Mouse (Mus musculus): ENCODE results near the gene Tmtc2. TPM values are rescaled to one million over a fixed set of nuclear protein-coding genes. Genes with fewer than 3 reads are reported as not detected.

Gene Tmtc2
- total RNA-seq, 4 experiments from 2014 or later = 9.9 to 12.4 (median 10.9) TPM

DNA sequence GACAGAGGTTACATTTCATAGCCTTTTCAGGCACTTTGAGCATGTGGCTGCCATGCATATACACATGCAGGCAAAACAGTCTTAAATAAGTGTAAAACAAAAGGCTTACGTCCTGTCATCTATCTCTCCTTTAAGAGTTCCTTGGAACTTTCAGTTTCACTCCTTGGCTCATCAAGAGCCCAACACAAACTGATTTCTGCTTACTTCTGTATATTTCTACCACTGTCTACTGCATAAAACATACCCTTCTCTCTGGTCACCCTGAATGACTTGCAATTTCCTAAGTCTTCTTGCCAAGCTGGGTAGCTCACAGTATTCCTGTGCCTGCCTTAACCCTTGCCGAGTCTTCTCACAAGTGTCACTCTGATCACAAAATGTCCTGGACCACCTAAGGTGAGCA, 26.2 kb downstream of the Tmtc2 start:
- DNase-seq (ENCODE audit: low spot score in 2 of 2) = no peak

DNA sequence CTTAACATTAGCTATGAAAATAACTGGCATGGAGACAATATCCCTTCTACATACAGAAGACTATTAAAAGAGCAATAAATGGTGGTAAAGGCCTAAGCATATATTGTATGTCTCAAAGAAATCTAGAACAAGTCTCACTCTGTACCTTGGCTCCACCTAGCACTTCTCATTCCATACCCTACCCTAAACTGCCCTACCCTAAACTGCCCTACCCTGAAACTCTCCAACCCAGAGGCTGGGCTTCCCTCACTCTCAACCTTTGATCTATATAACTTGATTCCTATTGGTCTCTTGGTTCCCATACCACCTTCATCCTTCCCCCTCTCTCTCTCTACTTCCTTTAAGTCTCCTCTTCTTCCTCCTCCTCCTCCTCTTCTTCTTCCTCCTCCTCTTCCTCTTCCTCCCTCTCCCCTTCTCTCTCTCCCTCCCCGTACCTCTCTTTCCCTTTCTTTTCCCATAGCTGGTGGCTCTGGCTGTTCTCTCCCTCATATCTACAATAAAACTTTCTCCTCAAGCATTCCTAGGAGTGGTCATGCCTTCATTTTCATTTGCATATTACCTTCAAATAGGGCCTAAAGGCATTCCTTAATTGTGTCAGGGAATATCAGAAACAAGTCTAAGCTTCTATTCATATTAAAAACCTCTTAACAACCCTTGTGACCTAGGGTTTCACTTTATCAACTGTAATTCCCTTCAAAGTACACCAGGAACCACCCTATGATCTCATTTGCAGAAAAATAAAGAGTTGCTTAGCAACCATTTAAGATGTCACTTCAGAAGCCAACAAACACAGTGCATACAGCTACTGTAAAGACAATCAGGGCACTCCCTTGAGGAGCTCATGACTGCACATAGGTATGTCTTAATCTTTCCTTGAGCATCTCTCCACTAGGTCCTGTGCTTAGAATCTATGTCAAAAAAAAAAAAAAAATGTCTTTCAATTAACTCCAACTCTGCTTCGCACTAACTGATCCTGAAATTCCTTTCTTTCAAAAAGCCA, 29.9 kb downstream of the Tmtc2 start:
- no peak for DNase-seq (ENCODE audit: low spot score in 2 of 2)

DNA sequence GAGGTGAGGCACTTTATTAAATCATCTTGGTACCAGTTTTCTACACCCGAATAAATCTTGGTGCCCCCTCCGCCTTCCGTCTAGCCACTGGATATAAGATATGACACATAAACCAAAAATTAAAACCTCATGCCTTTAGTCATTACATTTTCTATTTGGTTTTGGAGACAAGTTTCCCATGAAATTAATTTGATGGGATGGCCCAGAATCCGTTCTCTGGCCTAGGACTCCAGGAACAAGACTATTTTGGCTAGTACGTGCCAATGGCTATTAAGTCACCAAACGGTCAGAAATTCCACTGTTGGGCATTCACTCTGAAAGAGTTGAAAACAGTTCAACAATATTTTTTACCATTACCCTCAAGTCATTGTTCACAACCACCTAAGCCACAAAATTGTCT, 32.2 kb downstream of the Tmtc2 start:
- no peak for DNase-seq (ENCODE audit: low spot score in 2 of 2)

GRCm38 (mm10) chr10:105539697-105540096, 34.6 kb downstream of the Tmtc2 start:
- no peak for DNase-seq (ENCODE audit: low spot score in 2 of 2)

DNA sequence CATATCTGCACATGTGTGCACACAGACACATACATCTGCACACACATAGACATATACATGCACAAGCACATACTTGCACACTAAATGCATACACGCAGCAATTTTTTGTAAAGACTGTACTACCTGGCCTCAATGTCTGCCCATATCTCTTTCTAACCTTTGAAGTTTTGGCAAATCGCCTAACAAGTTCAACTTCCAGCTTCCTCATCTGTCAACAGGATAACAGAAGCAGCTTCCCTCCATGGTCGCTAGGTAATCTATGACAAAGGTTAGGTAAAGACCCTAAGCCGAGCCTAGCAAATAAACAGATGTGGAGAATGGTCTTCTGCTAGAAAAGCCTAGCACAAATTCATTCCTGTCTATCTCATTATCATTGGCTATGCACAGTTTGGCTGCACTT, 37.3 kb downstream of the Tmtc2 start:
- no peak for DNase-seq (ENCODE audit: low spot score in 2 of 2)

DNA sequence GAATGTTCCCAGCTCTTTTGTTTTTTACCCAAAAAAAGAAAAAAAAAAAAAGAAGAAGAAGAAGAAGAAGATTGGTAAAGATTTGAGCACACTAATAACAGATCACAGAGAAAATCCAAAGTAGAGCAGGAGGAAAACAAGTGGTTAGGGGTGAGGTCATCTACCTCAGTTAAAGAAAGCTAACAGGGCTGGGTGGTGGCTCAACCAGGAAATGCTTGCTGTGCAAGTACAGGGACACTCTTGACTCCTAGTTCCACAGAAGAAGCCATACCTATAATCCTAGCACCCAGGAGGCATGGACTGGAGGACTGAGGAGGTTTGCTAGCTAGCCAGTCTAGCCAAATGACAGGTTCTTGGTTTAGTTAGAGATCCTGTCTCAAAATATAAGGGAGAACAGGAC, 38.4 kb downstream of the Tmtc2 start:
- no peak for DNase-seq (ENCODE audit: low spot score in 2 of 2)

- no peak for DNase-seq (ENCODE audit: low spot score in 2 of 2)
These were observed 41.5 kb downstream of the Tmtc2 start for GRCm38 (mm10) chr10:105532747-105533146.

- DNase-seq (ENCODE audit: low spot score in 2 of 2) = no peak
These were observed 42.2 kb downstream of the Tmtc2 start for GRCm38 (mm10) chr10:105532019-105532525.

DNA sequence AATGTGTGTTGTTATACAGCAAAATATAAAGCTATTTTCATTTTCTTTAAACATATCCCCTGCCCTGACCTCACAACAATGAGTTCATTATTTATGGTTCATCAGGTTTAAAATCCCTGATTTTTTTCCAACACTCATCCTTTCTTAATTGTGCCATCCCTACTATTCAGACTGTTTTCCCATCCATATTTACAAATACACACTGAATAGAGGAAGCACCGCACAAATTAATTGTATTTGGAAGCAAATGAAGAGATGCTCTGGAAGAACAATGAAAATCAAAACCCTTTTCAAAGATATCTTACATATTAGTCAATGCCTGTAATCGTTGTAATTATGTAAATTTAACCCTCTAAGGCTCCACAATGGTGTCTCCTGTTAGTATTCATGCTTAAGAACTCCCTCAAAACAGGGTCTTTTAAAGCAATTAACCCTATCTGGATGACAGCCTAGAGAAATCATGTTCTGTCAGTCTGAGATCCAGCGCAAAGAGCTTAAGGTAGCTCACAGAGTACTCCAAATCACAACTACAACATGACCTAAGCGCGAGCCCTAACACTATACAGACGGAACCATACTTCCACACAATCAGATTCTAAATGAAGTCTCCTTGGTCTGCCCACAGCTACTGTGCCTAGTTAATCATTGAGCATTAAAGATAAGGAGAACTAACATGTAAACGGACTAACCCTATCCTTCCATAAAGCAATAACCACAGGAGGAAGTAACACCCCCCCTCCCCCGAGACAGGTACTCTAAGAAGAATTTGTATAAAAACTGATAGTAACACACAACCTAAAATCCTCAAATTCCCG, 43.0 kb downstream of the Tmtc2 start:
- DNase-seq (ENCODE audit: low spot score in 2 of 2) = no peak

GRCm38 (mm10) chr10:105523405-105524088, 50.7 kb downstream of the Tmtc2 start:
- no peak for DNase-seq (ENCODE audit: low spot score in 2 of 2)

DNA sequence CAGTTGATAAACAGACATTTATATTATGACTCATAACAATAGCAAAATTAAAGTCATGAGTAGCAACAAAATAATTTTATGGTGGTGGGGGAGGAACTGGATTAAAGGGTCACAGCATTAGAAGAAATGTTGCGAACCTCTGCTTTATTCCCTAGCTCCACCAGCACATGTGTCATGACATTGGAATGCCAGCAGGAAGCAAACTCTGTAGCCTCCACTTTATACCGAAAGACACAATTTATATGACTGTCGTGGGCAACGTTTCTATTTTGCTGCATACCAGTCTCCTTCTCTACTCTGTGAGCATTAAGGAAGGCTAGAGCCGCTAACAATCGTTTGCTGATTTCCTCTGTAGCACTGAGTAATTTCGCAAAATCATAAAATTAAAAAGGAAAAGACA, 51.8 kb downstream of the Tmtc2 start:
- DNase-seq (ENCODE audit: low spot score in 2 of 2) = no peak

DNA sequence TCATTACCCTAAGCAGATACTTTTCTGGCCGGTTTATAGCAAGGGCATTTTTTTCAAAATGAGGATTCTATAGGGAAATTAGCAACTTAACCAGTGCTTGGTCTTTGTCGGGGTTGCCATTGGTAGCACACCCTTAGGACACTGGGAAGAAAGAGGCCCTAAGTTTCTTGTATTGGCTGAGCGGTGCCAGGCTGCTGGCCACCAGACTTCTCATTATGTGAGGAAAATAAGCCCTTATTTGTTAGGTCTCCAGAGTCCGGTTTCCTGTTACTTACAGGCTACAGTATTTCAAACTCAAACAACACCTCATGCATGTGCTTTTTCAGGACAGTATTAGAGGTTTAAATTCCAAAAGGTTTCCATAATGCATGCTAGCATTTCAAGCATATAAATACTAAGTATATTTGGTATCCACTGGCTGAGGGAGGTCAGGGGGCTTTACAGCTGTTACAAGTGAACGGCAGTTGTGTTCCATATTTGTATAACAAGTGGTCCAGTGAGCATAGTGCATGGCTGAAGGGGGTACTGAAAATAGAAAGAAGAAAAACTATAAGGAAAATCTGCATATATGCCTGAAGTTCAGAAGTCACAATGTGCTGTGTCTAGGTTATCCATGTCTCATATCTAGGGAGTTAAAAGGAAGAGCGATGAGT, 55.0 kb downstream of the Tmtc2 start:
- no peak for DNase-seq (ENCODE audit: low spot score in 2 of 2)

- DNase-seq (ENCODE audit: low spot score in 2 of 2) = no peak
These were observed 56.1 kb downstream of the Tmtc2 start for GRCm38 (mm10) chr10:105518144-105518543.

GRCm38 (mm10) chr10:105513777-105514322, 60.4 kb downstream of the Tmtc2 start:
- no peak for DNase-seq (ENCODE audit: low spot score in 2 of 2)

DNA sequence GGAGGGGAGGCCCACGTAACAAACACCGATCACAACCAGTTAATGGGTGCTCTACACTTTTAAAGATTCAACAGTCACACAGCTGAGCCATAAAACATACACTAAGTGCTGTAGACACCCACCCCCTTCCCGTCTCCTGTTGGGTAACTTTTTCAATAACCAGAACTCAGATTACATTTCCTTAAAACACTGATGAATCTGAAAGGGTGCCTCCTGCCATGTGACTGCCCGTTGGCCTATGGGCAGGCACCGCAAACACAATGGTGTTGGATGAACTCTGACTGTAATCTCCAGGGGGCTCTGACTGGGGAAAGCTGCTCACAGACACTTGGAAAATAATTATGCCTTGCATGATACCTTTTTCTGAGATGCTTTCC, 64.4 kb downstream of the Tmtc2 start:
- no peak for DNase-seq (ENCODE audit: low spot score in 2 of 2)

GRCm38 (mm10) chr10:105509146-105509895, 64.9 kb downstream of the Tmtc2 start:
- no peak for DNase-seq (ENCODE audit: low spot score in 2 of 2)

DNA sequence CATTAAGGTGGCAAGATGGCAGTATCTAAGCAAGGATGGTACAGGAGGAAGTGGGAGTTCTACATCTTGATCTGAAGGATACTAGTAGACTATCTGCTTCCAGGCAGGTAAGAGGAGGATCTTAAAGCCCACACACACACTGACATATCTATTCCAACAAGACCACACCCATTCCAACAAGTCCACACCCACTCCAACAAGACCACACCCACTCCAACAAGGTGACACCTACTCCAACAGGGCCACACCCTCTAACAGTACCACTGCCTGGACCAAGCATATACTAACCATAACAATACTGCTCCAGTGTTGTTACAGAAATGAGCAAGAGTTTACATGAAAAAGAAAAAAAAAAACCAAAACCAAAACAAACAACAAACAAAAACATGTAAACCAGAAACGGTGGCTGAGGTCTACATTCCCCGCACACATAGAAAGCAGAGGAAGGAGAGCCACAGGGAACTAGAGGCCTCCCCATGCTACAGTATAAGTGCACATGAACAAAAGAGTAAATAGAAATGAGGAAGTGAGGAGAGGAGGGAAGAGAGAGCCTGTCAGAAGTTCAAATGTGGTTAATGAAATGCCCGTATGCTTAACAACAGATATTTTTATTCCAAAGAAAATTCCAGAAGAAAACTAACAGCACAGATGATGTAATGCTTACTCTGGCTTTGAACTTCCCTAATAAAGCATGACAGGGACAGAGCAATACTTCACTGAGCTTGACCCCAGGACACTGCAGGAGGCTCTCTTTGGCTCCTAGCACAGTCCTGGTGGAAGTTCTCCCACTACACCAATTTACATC, 66.1 kb downstream of the Tmtc2 start:
- no peak for DNase-seq (ENCODE audit: low spot score in 2 of 2)

- no peak for DNase-seq (ENCODE audit: low spot score in 2 of 2)
These were observed 68.2 kb downstream of the Tmtc2 start for GRCm38 (mm10) chr10:105506046-105506445.

DNA sequence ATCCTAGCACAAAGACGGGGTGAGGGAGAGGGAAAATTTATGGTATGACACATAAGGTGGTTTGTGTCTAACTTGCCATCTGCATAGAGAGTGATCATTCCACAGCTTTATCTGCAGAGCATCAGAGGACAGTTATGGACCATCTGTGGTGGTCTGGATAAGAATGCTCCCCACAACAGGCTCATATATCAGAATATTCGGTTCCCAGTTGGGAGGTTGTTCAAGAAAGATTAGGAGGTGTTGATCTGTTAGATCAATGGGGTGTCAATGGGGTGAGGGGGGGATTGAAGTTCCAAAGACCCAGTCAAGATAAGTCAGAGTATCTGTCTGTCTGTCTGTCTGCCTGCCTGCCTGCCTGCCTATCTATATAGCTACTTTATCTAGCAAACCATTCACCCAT, 69.8 kb downstream of the Tmtc2 start:
- no peak for DNase-seq (ENCODE audit: low spot score in 2 of 2)

All from left cerebral cortex, adult 8-10 months (tissue).